Mouse (Mus musculus): Measurements from ENCODE around the gene Gkap1. TPM values are rescaled to one million over a fixed set of nuclear protein-coding genes. Genes with fewer than 3 reads are reported as not detected.
A peak's percentile ranks its signal among the peaks of the same experiment; 100 is the strongest.

The Gkap1 gene
- polyA plus RNA-seq, 1 experiment from 2014 or later, result 22.5 TPM

DNA sequence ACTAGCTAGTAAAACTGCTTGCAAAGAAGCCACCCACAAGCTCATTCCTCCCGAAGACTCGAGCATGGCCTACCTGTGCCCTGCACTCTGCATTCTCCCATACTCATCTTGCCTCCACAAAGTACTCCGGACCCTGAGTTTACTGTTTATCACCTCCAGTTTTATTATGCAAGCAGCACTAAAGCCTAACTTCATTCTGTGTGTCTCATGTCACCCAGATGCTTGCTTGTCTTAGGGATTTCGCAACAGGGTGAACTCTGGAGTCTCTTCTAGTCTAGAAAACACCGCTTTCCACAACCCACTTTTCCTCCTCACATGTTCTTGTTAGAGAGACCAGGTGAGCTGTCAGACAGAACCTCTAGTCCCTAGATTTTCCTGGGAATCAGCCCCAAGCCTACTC is 26.5 kb downstream of the Gkap1 start:
- no peak for ATAC-seq
- no peak overlapping the region for H3K27ac ChIP-seq (ENCODE audit: low read length)
- no peaks in the 10 kb centered on the region for H3K9me3 ChIP-seq (ENCODE audit: low read length)
- no peak overlapping the region for H3K9ac ChIP-seq (replicated peaks; ENCODE audit: low read depth)
- TF ChIP-seq EP300 (IDR thresholded peaks at IDR 0.05) (no peak), CTCF (IDR thresholded peaks at IDR 0.05) (no peak)
- no peak overlapping the region for H3K4me3 ChIP-seq (ENCODE audit: low read depth, low read length)
- no peaks in the 10 kb centered on the region for H3K4me1 ChIP-seq (ENCODE audit: insufficient read depth, low read depth, low read length)
- no peak for DNase-seq (ENCODE audit: low spot score)
- no peak overlapping the region for H3K4me2 ChIP-seq (replicated peaks; ENCODE audit: low read depth, low read length)
- no peaks in the 10 kb centered on the region for H3K27me3 ChIP-seq (replicated peaks; ENCODE audit: insufficient read depth, low read length)
- no peaks in the 10 kb centered on the region; the same call in 1 of the 2 replicates for H3K36me3 ChIP-seq (ENCODE audit: insufficient read depth, low read length)
- 88% methylated on average over 5 of the region's 5 CpGs for WGBS

- Histone ChIP-seq H3K27me3 (replicated peaks; ENCODE audit: insufficient read depth, low read length) (no peaks in the 10 kb centered on the region), H3K4me3 (ENCODE audit: low read depth, low read length) (no peak overlapping the region), H3K27ac (ENCODE audit: low read length) (no peak overlapping the region), H3K4me1 (ENCODE audit: insufficient read depth, low read depth, low read length) (no peaks in the 10 kb centered on the region), H3K4me2 (replicated peaks; ENCODE audit: low read depth, low read length) (no peak overlapping the region), H3K9ac (replicated peaks; ENCODE audit: low read depth) (no peak overlapping the region), H3K9me3 (ENCODE audit: low read length) (no peaks in the 10 kb centered on the region), H3K36me3 (ENCODE audit: insufficient read depth, low read length) (no peaks in the 10 kb centered on the region)
- ATAC-seq (no peak), DNase-seq (ENCODE audit: low spot score) (no peak)
- TF ChIP-seq EP300 (IDR thresholded peaks at IDR 0.05), result no peak
- TF ChIP-seq CTCF (IDR thresholded peaks at IDR 0.05), result no peak
- 95% methylated on average over 7 of the region's 7 CpGs for WGBS
Observed at GRCm38 (mm10) chr13:58236536-58236935, 39.0 kb downstream of the Gkap1 start.

DNA sequence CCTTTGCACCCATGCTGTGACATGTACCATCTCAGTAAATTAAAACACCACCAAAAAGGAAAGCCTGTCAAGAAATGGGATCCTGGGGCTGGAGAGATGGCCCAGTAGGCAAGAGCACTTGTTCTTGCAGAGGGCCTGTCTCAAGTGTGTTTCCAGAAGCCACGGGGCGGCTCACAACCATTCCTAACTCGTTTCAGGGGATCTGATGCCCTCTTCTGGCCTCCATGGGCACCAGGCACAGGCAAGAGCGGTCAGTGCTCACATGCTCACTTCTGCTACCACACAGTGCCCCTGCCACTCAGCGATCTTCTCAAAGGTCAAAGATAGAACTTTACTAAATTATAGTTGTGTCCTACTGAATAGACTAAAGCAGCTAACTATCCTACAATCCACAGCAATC is 42.9 kb downstream of the Gkap1 start:
- H3K27ac ChIP-seq (ENCODE audit: low read length), result no peak overlapping the region
- no peaks in the 10 kb centered on the region for H3K27me3 ChIP-seq (replicated peaks; ENCODE audit: insufficient read depth, low read length)
- ATAC-seq, result peak; percentile 87
- H3K4me3 ChIP-seq (ENCODE audit: low read depth, low read length), result no peak overlapping the region
- no peak overlapping the region for H3K9ac ChIP-seq (replicated peaks; ENCODE audit: low read depth)
- no peaks in the 10 kb centered on the region for H3K36me3 ChIP-seq (ENCODE audit: insufficient read depth, low read length)
- TF ChIP-seq EP300 (IDR thresholded peaks at IDR 0.05), result no peak
- peak; percentile 80 for TF ChIP-seq CTCF (IDR thresholded peaks at IDR 0.05)
- DNase-seq (ENCODE audit: low spot score), result peak; percentile 79
- H3K4me2 ChIP-seq (replicated peaks; ENCODE audit: low read depth, low read length), result no peak overlapping the region
- H3K4me1 ChIP-seq (ENCODE audit: insufficient read depth, low read depth, low read length), result no peaks in the 10 kb centered on the region
- WGBS, result 41% methylated on average over 5 of the region's 5 CpGs
- H3K9me3 ChIP-seq (ENCODE audit: low read length), result no peaks in the 10 kb centered on the region

DNA sequence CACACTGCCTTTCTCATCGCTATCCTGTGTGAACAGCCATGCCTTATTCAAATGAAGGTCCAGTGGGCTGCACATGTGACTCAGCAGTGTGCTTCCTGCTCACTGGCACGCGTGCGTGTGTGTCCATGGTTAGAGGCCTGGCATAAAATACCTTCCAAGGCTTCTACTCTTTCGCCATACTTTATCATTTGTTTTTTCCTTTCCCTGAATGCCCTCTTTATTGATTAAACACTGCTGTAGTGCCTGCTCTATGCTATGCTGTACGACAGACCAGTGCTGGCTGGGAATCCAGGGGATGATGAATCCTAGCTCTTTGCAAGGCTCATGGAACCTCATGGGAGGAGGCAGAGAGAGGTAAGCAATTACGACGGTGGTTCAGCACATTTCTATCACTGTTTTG is 43.4 kb downstream of the Gkap1 start:
- no peak overlapping the region for H3K4me2 ChIP-seq (replicated peaks; ENCODE audit: low read depth, low read length)
- no peaks in the 10 kb centered on the region for H3K27me3 ChIP-seq (replicated peaks; ENCODE audit: insufficient read depth, low read length)
- 89% methylated on average over 8 of the region's 8 CpGs for WGBS
- no peak overlapping the region for H3K4me3 ChIP-seq (ENCODE audit: low read depth, low read length)
- no peak overlapping the region for H3K9ac ChIP-seq (replicated peaks; ENCODE audit: low read depth)
- DNase-seq (ENCODE audit: low spot score), result no peak
- TF ChIP-seq EP300 (IDR thresholded peaks at IDR 0.05) (no peak), CTCF (IDR thresholded peaks at IDR 0.05) (no peak)
- no peaks in the 10 kb centered on the region for H3K9me3 ChIP-seq (ENCODE audit: low read length)
- H3K4me1 ChIP-seq (ENCODE audit: insufficient read depth, low read depth, low read length), result no peaks in the 10 kb centered on the region
- H3K36me3 ChIP-seq (ENCODE audit: insufficient read depth, low read length), result no peaks in the 10 kb centered on the region
- H3K27ac ChIP-seq (ENCODE audit: low read length), result no peak overlapping the region
- no peak for ATAC-seq

DNA sequence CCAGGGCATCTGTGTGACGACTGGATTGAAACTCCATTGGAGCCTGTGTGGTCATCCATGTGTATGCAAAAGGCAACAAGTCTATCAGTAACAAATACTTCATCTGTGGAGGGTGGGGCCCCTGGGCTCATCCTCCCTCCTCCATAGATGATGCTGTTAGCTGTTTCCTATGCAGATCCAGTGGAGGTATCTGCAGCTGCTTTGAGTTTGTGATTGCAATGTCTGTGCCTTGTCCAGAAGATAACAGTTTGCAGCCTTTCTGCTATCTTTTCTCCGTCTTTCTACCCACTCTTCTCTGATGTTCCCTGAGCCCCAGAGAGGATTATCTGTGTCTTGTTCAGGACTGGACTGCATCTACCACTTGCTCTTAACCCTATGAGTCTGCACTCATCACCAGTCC is 46.9 kb downstream of the Gkap1 start:
- Histone ChIP-seq H3K4me1 (ENCODE audit: insufficient read depth, low read depth, low read length) (no peaks in the 10 kb centered on the region), H3K36me3 (ENCODE audit: insufficient read depth, low read length) (no peaks in the 10 kb centered on the region), H3K27ac (ENCODE audit: low read length) (no peak overlapping the region), H3K27me3 (replicated peaks; ENCODE audit: insufficient read depth, low read length) (no peaks in the 10 kb centered on the region), H3K4me3 (ENCODE audit: low read depth, low read length) (no peak overlapping the region), H3K4me2 (replicated peaks; ENCODE audit: low read depth, low read length) (no peak overlapping the region), H3K9ac (replicated peaks; ENCODE audit: low read depth) (no peak overlapping the region), H3K9me3 (ENCODE audit: low read length) (no peaks in the 10 kb centered on the region)
- 70% methylated on average over 2 of the region's 2 CpGs for WGBS
- ATAC-seq (no peak), DNase-seq (ENCODE audit: low spot score) (no peak)
- TF ChIP-seq EP300 (IDR thresholded peaks at IDR 0.05) (no peak), CTCF (IDR thresholded peaks at IDR 0.05) (no peak)

DNA sequence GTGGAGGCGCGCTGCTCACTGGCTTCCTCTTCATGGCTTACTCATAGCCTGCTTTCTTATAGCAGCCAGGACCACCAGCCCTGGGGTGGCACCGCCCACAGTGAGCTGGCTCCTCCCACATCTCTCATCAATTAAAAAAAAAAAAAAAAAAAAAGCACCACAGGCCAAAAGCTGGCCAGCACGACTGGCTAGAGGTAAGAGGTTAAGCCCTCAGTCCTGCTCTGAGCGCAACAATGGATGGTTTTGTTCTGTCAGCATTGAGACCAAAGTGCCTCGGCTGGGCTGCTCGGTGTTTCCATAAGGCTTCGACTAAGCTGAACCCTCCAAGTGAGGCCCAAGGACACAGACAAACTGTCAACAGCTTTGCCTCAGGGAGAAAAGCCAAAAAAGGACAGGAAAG is 49.8 kb downstream of the Gkap1 start:
- DNase-seq (ENCODE audit: low spot score), result no peak
- ATAC-seq, result no peak
- Histone ChIP-seq H3K9me3 (ENCODE audit: low read length) (no peaks in the 10 kb centered on the region), H3K4me1 (ENCODE audit: insufficient read depth, low read depth, low read length) (no peaks in the 10 kb centered on the region), H3K27me3 (replicated peaks; ENCODE audit: insufficient read depth, low read length) (no peaks in the 10 kb centered on the region), H3K4me2 (replicated peaks; ENCODE audit: low read depth, low read length) (no peak overlapping the region), H3K9ac (replicated peaks; ENCODE audit: low read depth) (no peak overlapping the region), H3K4me3 (ENCODE audit: low read depth, low read length) (no peak overlapping the region), H3K36me3 (ENCODE audit: insufficient read depth, low read length) (no peaks in the 10 kb centered on the region), H3K27ac (ENCODE audit: low read length) (no peak overlapping the region)
- no peak for TF ChIP-seq EP300 (IDR thresholded peaks at IDR 0.05)
- no peak for TF ChIP-seq CTCF (IDR thresholded peaks at IDR 0.05)
- WGBS, result 70% methylated on average over 8 of the region's 8 CpGs

- H3K9me3 ChIP-seq (ENCODE audit: low read length), result no peaks in the 10 kb centered on the region
- no peaks in the 10 kb centered on the region for H3K36me3 ChIP-seq (ENCODE audit: insufficient read depth, low read length)
- H3K4me3 ChIP-seq (ENCODE audit: low read depth, low read length), result no peak overlapping the region
- no peak overlapping the region for H3K4me2 ChIP-seq (replicated peaks; ENCODE audit: low read depth, low read length)
- ATAC-seq, result no peak
- no peaks in the 10 kb centered on the region for H3K4me1 ChIP-seq (ENCODE audit: insufficient read depth, low read depth, low read length)
- DNase-seq (ENCODE audit: low spot score), result peak; percentile 58
- H3K9ac ChIP-seq (replicated peaks; ENCODE audit: low read depth), result no peak overlapping the region
- WGBS, result 59% methylated on average over 3 of the region's 3 CpGs
- H3K27me3 ChIP-seq (replicated peaks; ENCODE audit: insufficient read depth, low read length), result no peaks in the 10 kb centered on the region
- H3K27ac ChIP-seq (ENCODE audit: low read length), result no peak overlapping the region
- TF ChIP-seq EP300 (IDR thresholded peaks at IDR 0.05) (no peak), CTCF (IDR thresholded peaks at IDR 0.05) (no peak)
Observed at GRCm38 (mm10) chr13:58220206-58220605, 55.3 kb downstream of the Gkap1 start.

All from lung, postnatal 0 days (tissue).